Mouse (Mus musculus): ENCODE data around the gene Dennd1c.

Dennd1c gene

DNA sequence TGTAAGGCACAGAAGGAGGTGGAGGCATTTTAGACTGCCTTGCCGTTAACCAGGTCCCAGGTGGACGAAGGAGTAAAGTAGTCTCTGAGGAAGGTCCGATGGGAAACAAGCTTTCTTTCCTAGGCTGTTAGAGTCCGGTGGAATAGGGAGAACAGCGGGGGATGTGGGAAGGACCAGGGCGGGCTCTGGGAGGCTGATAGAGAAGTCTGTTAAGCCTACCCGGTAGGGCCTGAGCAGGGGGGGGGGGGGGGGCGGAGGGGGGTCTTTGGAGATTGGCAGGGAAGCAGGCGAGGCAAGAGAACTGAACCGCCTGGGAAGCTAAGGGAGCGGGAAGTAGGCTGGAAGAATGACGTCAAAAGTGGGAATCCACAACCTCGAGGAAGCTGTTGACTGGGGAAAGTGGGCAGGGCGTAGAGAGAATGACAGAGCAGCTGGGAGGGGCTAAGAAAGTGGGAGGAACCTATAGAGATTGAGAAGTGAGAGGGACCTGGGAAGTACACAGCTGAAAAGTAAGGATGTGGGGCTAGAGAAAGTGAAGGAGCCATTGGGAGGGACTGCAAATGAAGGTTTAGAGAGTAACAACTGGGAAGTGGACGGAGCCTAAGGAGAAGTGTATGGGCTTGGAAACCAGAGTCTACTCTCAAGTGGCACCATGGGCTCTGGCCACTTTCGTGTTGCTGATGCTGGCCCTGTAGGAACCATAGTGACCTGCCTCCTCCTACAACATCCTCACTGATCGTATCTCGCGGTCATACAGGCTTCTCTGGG is 17.7 kb upstream of the Dennd1c start:
- no peak for DNase-seq (ENCODE audit: low read depth, low spot score)

DNA sequence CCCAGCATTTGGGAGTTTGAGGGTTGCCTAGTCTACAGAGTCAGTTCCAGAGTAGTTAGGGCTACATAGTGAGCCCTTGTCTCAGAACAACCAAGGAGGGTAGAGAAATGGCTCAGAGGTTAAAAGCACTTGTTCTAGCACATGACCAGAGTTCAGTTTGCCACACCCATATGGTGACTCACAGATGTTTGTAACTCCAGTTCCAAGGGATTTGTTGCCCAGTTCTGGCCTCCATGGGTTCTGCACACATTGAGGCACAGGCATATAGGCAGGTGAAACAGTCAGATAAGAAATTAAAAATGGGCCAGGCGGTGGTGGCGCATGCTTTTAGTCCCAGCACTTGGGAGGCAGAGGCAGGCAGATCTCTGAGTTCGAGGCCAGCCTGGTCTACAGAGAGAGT is 15.9 kb upstream of the Dennd1c start:
- DNase-seq (ENCODE audit: low read depth, low spot score): no peak

DNA sequence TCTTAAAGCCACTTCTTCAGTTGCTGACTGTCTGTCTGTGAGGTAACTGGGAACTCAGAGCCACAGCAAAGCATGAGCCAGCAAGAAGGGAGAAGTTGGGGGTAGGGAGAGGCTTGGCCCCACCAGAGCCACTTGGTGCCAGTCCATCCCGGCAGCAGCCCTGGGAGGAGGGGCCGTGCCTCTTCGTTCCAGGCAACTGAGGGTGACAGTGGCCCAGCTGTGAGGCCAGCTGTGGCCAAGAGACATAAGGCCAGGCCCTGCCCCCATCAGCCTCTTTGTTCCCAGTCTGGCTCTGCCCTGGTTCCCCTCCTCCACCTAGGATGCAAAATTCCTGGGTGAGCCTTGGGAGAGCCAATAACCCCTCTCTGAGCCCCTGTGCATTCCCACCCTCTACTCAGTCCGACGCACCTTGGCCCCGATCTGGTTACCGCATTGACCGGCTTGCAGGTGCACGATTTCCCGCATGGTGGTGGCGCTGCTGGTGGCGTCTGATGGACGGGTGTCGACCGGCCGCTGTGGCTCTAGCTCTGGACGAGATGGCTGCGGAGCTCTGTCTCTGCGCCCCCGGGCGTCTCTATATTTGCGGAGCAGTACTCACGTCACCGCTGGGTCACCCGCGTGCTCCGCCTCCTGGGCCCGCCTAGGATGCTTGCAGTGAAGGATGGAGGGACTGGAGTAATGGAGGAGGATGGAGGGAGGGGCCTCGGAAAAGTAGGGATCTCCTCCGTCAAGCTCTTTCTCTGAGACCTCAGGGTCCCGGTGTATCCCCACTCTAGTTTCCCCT is 8.9 kb upstream of the Dennd1c start, which contains the start of gene Tubb4a:
Tubb4a (minus strand) TSS at position 734 of the 784 bp plus-strand sequence.
- DNase-seq (ENCODE audit: low read depth, low spot score): no peak

DNA sequence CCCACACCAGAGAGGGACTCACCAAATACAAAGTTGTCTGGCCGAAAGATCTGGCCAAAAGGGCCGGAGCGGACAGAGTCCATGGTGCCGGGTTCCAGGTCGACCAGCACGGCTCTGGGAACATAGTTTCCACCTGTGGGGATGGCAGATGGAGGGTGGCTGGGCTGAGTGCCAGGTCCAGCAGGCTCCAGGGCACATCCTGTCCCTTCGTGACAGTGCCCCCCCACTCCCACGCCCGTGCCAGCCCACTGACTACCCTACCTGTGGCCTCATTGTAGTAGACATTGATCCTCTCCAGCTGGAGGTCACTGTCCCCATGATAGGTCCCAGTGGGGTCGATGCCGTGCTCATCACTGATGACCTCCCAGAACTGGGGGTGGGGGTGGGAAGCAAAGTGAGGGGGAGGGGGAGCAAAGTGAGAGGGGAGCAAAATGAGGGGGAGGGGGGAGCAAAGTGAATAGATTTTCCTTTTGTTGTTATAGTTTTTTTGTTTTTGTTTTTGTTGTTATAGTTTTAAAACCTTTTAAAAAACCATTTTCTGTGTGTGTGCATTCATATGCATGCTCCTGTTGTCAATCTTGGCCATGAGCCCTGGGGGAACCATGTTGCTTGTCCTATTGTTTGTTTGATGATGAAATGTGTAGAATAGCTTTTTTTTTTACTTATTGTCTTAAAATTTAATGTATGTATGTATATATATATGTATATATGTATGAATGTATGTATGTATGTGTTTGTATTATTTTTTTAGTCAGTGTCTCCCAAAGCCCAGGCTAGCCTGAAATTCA is 7.8 kb upstream of the Dennd1c start:
- no peak for DNase-seq (ENCODE audit: low read depth, low spot score)

DNA sequence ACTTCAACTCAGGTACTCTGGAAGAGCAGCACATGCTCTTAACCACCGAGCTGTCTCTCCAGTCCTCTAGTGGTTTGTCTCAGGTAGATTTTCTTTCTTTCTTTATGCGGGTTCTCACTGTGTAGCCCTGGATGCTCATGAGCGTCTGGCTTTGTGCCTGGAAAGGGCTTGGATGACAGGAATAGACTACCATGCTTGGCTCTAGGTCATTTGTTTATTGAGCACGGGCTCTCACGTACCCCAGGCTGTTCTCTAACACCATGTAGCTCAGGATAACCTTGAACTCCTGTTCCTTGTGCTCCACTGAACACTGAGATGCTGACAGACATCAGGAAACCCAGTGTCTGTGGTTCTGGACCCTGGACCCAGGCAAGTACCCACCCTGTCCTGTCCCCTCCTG is 4.2 kb upstream of the Dennd1c start:
- no peak for DNase-seq (ENCODE audit: low read depth, low spot score)

DNA sequence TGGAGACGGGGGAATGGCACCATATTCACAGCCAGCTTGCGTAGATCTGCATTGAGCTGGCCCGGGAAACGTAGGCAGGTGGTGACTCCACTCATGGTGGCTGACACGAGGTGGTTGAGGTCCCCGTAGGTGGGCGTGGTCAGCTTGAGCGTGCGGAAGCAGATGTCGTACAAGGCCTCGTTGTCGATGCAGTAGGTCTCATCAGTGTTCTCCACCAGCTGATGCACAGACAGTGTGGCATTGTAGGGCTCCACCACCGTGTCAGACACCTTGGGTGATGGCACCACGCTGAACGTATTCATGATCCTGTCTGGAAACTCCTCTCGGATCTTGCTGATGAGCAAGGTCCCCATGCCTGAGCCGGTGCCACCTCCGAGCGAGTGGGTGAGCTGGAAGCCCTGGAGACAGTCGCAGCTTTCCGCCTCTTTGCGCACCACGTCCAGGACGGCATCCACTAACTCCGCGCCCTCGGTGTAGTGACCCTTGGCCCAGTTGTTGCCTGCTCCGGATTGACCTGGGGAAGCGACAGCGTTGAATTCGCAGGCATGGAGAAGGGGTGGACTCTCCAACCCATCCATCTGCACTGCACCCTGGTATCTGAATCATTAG is 3.0 kb upstream of the Dennd1c start:
- no peak for DNase-seq (ENCODE audit: low read depth, low spot score)

DNA sequence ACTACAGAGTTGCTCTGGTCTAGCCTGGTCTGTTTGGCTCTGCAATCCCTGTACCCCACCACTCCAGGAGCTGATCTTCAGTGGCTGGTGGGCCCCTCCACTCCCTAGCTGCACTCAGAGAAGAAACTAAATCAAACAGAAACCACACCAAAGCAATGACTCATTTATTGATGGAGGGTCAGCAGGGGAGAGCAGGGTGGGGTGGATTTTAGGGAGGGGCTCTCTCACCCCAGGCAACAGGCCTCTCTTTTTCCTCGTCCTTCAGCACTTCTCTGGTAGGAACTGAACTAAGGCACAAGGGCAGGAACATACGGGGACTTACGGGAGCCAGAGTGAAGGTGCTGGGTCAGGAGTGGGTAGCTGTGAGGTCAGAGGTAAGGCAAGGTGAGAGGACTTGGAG is 1.6 kb upstream of the Dennd1c start:
- DNase-seq (ENCODE audit: low read depth, low spot score): no peak

DNA sequence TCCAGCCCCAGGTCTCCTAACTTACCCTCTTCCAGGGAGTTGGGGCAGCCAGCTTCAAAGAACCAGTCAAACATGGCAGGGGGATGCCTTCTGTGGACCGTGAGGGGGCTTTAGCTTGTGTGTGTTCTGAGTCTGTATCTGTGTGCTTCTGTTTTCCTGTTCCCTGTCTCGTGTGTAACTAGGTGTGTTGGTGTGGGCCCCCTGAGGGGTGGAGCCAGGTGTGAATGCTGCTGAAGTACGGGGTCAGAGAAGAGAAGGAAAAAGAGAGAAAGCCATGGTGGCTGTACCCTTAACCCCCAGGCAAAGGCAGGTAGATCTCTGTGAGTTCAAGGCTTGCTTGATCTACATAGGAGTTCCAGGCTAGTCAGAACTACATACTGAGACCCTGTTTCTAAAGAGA is 1.4 kb downstream of the Dennd1c start:
- DNase-seq (ENCODE audit: low read depth, low spot score): no peak

DNA sequence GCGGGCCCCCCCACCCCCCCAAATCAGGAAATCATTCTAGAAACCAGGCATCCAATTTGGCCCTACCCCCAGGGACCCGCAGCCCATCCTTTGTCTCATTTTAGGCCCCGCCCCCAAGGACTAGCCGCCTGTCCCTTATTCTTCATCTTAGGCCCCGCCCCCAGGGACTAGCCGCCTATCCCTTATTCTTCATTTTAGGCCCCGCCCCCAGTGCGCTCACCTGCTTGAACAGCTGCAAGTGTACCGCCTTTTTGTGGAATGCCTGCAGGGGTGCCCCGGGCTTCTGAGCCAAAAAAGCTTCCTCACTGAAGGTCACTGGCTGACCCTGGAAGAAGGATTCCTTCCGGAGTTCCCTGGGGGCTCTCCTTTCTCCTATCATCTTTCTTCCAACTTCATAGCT is 7.6 kb downstream of the Dennd1c start:
- DNase-seq (ENCODE audit: low read depth, low spot score): no peak

DNA sequence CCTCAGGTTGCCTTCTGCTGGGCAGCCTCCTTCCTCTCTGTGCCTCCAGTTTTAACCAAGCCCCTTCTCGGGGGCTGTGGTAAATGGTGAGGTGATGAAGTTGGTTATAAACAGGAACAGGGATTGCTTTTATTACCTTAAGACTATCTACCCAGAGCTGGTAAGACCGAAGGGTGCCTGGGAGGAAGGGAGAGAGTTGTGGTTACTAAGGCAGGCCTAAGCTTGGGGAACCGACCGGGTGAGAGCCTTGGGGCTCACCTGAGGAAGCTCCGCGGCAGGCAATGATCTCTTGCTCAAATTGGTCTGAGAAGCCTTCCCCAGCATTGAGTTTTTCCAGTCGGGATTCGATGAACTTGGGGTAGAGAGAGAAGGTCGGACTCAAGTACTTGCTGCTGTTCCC is 8.0 kb downstream of the Dennd1c start:
- no peak for DNase-seq (ENCODE audit: low read depth, low spot score)

DNA sequence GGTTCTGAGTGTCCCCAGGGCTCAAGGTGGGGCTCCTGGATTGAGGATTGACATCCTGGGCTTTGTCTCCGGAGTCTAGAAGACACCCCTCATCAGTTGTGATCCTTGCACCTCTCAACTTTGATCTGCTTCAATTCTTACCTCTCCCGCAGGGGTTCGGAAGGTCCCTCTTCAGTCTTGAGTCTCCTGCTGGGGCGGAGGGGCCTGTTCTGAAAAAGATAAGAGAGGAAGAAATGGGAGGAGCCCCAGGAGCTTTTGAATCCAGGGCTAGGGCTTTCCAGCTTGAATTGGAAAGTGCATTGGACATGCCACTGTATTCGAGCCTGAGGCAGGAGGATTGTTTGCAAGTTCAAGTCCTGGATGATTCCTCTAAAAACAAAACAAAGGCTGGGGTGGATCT is 11.4 kb downstream of the Dennd1c start:
- no peak for DNase-seq (ENCODE audit: low read depth, low spot score)

DNA sequence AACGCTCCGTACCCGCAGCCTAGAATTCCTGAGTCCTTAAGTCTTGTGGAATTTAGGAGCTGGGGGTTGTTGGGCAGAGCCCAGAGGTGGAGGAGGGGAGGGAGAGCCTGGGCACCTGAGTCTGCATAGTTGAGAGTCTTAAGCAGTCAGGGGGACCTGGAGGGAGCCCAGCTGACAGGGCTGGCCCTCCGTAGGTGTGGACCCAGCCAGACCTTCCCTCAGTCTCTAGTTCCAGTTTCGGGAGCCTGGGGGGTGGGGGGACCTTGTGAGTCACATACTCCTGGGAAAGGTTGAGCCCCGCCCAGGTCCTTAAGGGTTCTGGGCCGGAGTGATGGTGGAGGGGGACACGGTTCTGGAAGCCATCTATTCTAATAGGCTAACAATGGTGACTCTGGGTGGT is 15.3 kb downstream of the Dennd1c start:
- no peak for DNase-seq (ENCODE audit: low read depth, low spot score)

DNA sequence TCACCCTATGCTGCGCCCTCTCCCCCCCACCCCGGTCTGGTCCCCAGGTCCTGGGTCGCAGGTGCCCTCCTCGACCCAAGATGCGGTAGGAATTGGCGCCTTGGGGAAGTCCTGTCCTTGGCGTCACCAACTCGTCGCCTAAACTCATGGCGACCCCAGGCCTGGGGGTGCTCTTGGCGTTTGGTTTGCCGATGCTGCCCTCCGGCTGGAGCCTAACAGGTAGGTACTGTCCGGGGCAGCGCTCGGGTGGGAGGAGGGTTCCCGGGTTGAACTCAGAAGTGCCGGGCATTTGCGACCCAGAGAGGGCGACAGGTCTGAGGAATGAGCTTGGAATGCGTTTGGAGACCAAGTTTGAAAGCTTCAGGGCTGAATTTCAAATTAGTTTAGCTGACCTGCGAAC is 15.8 kb downstream of the Dennd1c start:
- no peak for DNase-seq (ENCODE audit: low read depth, low spot score)

DNA sequence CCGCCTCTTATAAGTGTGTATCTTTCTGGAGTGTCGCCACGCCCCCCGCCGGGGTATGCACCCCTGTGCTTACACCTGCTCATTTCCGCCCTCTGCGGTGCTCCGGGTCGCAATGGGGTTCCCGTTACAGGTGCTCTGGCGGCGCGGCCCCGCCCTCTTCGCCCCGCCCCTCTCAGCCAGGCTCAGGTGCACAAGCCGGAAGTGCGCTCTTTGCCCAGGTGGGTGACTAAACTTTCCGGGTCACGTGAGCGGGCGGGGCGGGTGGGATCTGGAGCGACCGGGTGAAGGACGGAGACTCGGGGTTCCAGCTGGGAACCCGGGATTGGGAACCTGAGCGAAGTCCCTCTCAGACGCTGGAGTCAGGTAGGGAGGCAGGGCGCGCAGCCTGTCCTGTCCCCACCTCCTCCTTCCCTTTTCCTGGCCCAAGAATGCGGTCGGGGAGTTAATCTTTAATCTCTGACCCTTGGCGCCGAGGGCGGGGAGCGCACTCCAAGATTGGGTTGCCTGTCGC is 16.2 kb downstream of the Dennd1c start:
- peak; percentile 50 for DNase-seq (ENCODE audit: low read depth, low spot score)

DNA sequence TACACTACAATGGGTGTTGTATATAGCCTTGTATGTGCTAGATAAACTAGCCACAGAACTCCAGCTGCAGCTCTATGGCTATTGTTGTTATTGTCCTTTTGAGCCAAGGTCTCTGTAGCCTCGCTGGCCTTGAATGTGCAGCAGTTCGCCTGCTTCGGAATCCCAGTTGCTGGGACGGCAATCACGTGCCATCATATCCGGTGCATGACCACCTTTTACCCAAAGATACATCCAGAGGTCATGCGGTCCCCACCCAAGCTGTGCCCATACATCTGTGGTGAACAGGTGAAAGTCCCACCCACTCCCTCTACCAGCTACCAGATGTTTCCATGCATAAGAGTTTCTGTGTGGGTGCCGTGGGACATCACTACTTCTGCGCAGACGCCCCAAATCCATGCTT is 17.2 kb downstream of the Dennd1c start:
- no peak for DNase-seq (ENCODE audit: low read depth, low spot score)

DNA sequence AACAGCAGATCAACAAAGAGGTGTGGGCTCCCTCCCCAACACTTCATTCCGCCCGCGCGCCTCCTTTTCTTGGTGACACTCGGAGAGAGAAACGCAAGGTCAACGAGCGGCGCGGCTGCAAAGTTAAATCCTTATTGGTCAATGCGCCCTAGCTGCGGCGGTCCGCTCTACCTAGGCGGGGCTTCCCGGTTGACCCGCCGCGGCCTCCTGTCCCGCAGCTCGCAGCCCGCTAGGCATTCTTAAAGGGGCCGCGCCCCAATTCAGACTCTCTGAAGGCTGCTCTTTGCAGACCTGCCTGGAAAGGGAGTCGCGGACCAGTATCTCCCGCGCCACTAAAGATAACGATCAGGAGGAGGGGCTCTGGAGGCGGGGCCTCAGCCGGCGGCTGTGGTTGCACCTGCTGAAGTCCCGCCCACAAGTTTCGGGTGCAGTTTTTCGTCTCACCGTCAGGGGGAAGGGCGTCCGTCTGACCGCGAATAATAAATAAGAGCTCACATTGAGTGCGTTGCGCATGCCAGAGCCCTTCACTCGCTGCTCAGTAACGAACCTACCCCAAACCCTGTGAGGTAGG is 18.0 kb downstream of the Dennd1c start:
- peak; percentile 99 for DNase-seq (ENCODE audit: low read depth, low spot score)

DNA sequence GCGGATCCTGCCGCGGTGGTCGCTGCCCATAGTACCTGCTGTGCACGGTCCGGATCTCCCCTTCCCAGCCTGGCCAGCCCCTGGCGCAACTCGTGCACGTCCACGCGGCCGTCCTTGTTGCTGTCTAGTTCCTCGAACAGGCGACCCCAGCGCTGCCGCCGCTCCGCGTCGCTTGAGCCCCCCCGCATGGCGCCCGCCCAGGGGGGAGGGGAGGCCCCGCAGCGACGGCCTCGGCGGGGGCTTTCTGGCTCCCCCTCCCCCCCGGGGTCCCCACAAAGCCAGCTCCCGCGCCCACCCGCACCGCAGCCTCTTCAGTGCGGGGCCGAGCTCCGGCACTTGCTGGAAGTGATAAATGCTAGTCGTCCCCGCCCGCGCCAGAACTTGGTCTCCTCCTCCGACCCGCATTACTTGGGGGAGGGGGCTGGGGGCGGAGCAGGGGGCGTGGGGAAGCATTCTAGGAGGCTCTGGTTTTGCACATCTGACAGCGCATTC is 18.8 kb downstream of the Dennd1c start, which contains the start of gene Slc25a23:
Slc25a23 (minus strand) TSS at position 378 of the 492 bp plus-strand sequence.
- DNase-seq (ENCODE audit: low read depth, low spot score): peak; percentile 87

DNA sequence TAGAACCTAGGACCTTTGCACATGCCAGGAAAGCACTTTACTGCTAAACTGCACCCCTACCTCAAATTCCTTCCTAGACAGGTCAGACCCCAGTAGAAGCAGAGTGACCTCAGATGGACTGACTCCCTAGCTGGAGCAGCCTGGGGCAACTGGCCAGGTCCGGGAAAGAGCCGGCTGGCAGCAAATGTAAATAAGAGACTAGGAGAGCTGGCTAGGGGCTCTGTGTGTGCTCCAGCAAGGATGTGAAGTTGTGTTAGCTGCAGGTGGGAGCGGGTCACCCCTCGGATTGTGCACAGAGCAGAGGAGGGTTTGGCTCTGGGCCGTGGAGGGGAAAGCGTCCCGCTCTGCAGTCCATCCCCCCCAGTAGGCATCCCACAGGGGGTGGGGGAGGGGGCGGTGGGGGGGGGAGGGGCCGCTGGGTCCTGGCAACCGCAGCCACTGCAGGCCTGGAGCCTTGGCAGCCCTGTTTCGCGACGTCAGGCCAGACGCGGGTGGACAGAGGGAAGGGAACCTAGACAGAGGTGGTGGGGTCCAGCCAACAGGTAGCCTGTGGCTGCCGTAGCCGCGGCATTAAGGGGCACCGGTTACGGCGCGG is 19.3 kb downstream of the Dennd1c start, which contains the start of gene Crb3:
Crb3 (plus strand) TSS at position 215 of the 595 bp plus-strand sequence.
- DNase-seq (ENCODE audit: low read depth, low spot score): no peak

DNA sequence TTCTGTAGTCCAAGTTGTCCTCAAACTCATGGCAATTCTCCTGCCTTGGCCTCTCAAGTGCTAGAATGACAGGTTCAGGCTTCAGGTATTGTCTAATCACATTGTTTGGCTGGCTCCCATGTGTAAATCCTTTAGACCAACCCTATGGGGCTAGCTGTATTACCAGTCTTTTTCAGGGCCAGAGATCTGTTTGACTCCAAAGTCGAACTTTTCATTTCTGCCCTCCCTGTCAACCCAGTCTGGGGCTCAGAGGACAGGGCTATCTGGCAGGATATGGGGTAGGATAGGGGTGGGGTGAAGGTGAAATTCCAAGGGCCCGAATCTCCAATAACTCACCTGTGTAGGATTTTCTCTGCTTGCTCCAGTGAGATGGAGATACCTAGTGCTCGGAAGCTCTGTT is 22.1 kb downstream of the Dennd1c start:
- no peak for DNase-seq (ENCODE audit: low read depth, low spot score)

DNA sequence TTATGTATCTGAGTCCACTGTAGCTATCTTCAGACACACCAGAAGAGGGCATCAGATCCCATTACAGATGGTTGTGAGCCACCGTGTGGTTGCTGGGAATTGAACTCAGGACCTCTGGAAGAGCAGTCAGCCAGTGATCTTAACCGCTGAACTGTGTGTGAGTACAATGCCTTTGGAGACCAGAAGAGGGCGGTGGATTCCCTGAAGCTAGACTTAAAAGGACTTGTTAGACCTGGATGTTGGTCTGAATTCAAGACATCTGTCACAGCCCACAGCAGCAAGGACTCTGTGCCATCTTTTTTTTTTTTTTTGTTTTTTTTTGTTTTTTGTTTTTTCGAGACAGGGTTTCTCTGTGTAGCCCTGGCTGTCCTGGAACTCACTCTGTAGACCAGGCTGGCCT is 26.6 kb downstream of the Dennd1c start:
- peak; percentile 64 for DNase-seq (ENCODE audit: low read depth, low spot score)

Measured in A20 (cell line).